Mouse (Mus musculus): Measurements from ENCODE around the gene Megf9. TPM values are rescaled to one million over a fixed set of nuclear protein-coding genes. Genes with fewer than 3 reads are reported as not detected.

Gene Megf9
- polyA plus RNA-seq, 1 experiment from 2014 or later, result 3.7 TPM

- no peaks in the 10 kb centered on the region for H3K9me3 ChIP-seq (replicated peaks)
- WGBS (ENCODE audit: insufficient replicate concordance), result 78% methylated on average over 9 of the region's 9 CpGs
- H3K27ac ChIP-seq, result no peak overlapping the region
- no peaks in the 10 kb centered on the region for H3K27me3 ChIP-seq (replicated peaks)
- no peak overlapping the region for H3K9ac ChIP-seq
- H3K4me3 ChIP-seq, result no peak overlapping the region
- no peak for ATAC-seq
- peaks cover 64% of the 10 kb centered on the region for H3K36me3 ChIP-seq
- no peaks in the 10 kb centered on the region for H3K4me1 ChIP-seq
- H3K4me2 ChIP-seq, result no peak overlapping the region
Observed at GRCm38 (mm10) chr4:70402109-70402819, 132.5 kb downstream of the Megf9 start.

DNA sequence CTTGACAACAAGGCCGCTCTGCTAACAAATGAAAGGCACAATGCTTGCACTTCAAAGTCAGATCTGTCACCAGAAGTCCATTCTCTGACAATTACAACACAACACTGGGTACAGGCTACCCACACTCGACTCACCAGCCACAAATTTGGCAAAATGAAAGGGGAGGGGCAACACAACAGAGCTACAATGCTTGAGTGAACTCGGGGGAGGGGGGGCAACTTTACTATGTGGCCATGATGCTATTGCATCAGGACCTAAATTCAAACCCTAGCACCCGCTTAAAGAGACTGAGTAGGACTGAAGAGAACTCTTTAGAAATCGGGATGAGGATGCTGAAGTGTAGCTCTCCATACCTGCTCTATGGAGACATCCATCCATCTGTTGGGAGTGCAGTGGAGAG is 135.3 kb downstream of the Megf9 start:
- Histone ChIP-seq H3K9me3 (replicated peaks) (no peaks in the 10 kb centered on the region), H3K4me1 (no peaks in the 10 kb centered on the region), H3K4me3 (no peak overlapping the region), H3K27ac (no peak overlapping the region), H3K36me3 (peaks cover 61% of the 10 kb centered on the region), H3K4me2 (no peak overlapping the region), H3K9ac (no peak overlapping the region), H3K27me3 (replicated peaks) (no peaks in the 10 kb centered on the region)
- 77% methylated on average over 5 of the region's 5 CpGs for WGBS (ENCODE audit: insufficient replicate concordance)
- no peak for ATAC-seq

GRCm38 (mm10) chr4:70399074-70399473 is 135.7 kb downstream of the Megf9 start:
- no peaks in the 10 kb centered on the region for H3K4me1 ChIP-seq
- no peak overlapping the region for H3K4me3 ChIP-seq
- H3K9me3 ChIP-seq (replicated peaks), result no peaks in the 10 kb centered on the region
- ATAC-seq, result no peak
- H3K36me3 ChIP-seq, result peaks cover 61% of the 10 kb centered on the region
- H3K27me3 ChIP-seq (replicated peaks), result no peaks in the 10 kb centered on the region
- H3K4me2 ChIP-seq, result no peak overlapping the region
- WGBS (ENCODE audit: insufficient replicate concordance), result 90% methylated on average over 2 of the region's 2 CpGs
- H3K27ac ChIP-seq, result no peak overlapping the region
- no peak overlapping the region for H3K9ac ChIP-seq

- ATAC-seq, result no peak
- Histone ChIP-seq H3K27ac (no peak overlapping the region), H3K4me3 (no peak overlapping the region), H3K27me3 (replicated peaks) (no peaks in the 10 kb centered on the region), H3K4me2 (no peak overlapping the region), H3K9ac (no peak overlapping the region), H3K4me1 (no peaks in the 10 kb centered on the region), H3K36me3 (peaks cover 56% of the 10 kb centered on the region), H3K9me3 (replicated peaks) (no peaks in the 10 kb centered on the region)
- 63% methylated on average over 4 of the region's 4 CpGs for WGBS (ENCODE audit: insufficient replicate concordance)
Observed at GRCm38 (mm10) chr4:70398088-70398487, 136.7 kb downstream of the Megf9 start.

GRCm38 (mm10) chr4:70396701-70397100 is 138.1 kb downstream of the Megf9 start:
- no peak for ATAC-seq
- Histone ChIP-seq H3K27ac (no peak overlapping the region), H3K27me3 (replicated peaks) (no peaks in the 10 kb centered on the region), H3K4me2 (no peak overlapping the region), H3K4me1 (no peaks in the 10 kb centered on the region), H3K9ac (no peak overlapping the region), H3K9me3 (replicated peaks) (no peaks in the 10 kb centered on the region), H3K4me3 (no peak overlapping the region), H3K36me3 (peaks cover 51% of the 10 kb centered on the region)
- WGBS (ENCODE audit: insufficient replicate concordance), result 82% methylated on average over 5 of the region's 5 CpGs

DNA sequence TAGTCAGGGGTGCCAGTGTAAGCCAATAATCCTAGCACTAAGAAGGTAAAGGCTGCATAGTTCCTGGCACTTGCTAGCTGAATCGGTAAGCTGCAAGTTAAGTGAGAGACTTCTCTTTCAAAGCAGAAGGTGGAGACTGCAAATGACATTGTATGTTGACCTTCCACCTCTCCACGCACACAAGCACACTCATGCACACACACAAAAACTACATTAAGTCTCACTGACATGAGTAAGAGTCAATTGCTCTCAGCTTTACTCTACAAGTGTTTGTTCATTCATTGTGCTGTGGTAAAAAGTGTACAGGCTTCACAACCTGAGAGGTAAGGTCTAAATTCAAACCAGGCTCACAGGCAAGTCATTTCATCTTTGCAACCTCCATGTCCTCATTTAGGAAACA is 140.1 kb downstream of the Megf9 start:
- no peaks in the 10 kb centered on the region for H3K9me3 ChIP-seq (replicated peaks)
- H3K4me1 ChIP-seq, result no peaks in the 10 kb centered on the region
- H3K27me3 ChIP-seq (replicated peaks), result no peaks in the 10 kb centered on the region
- no peak for ATAC-seq
- 86% methylated on average over 2 of the region's 2 CpGs for WGBS (ENCODE audit: insufficient replicate concordance)
- no peak overlapping the region for H3K9ac ChIP-seq
- no peak overlapping the region for H3K4me2 ChIP-seq
- H3K36me3 ChIP-seq, result peaks cover 43% of the 10 kb centered on the region
- H3K4me3 ChIP-seq, result no peak overlapping the region
- no peak overlapping the region for H3K27ac ChIP-seq

GRCm38 (mm10) chr4:70391760-70392372 is 142.9 kb downstream of the Megf9 start:
- Histone ChIP-seq H3K36me3 (0 out of 2 replicates have a peak, but pooled peaks cover 20% of the 10 kb centered on the region), H3K27me3 (replicated peaks) (no peaks in the 10 kb centered on the region), H3K4me2 (no peak overlapping the region), H3K4me3 (no peak overlapping the region), H3K27ac (no peak overlapping the region), H3K4me1 (no peaks in the 10 kb centered on the region), H3K9me3 (replicated peaks) (no peaks in the 10 kb centered on the region), H3K9ac (no peak overlapping the region)
- WGBS (ENCODE audit: insufficient replicate concordance), result 80% methylated on average over 11 of the region's 11 CpGs
- no peak for ATAC-seq

- ATAC-seq, result no peak
Observed at GRCm38 (mm10) chr4:70391073-70391472, 143.7 kb downstream of the Megf9 start.

DNA sequence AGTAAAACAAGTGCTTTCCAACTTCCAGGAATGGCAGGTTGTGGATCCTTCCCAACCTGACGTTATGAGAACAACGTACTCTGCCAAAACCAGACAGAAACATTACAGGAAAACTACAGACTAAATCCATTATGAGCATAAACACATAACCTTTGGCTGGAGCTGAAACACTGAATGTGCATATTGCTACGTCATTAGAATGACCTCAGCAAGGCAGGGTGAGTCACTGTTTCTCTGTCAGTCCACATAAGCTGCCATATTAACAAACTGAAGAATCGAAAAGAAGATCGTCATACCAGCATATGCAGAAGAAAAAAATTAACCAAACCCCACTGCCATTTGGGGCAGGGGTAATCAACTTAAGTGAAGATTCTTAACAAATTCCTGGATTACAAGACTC is 148.6 kb downstream of the Megf9 start:
- Histone ChIP-seq H3K27ac (no peak overlapping the region), H3K9me3 (replicated peaks) (no peaks in the 10 kb centered on the region), H3K4me3 (no peak overlapping the region), H3K27me3 (replicated peaks) (no peaks in the 10 kb centered on the region), H3K4me2 (no peak overlapping the region), H3K4me1 (peaks cover 4% of the 10 kb centered on the region; the same call in 1 of the 2 replicates), H3K9ac (no peak overlapping the region), H3K36me3 (0 out of 2 replicates have a peak, but pooled peaks cover 9% of the 10 kb centered on the region)
- ATAC-seq, result no peak
- 82% methylated on average over 5 of the region's 5 CpGs for WGBS (ENCODE audit: insufficient replicate concordance)

More at GRCm38 (mm10) chr4:70391073-70391472, 143.7 kb downstream of the Megf9 start:
- no peaks in the 10 kb centered on the region for H3K27me3 ChIP-seq (replicated peaks)
- no peaks in the 10 kb centered on the region for H3K9me3 ChIP-seq (replicated peaks)
- H3K4me1 ChIP-seq, result no peaks in the 10 kb centered on the region
- no peak overlapping the region for H3K4me2 ChIP-seq
- no peak overlapping the region for H3K9ac ChIP-seq
- WGBS (ENCODE audit: insufficient replicate concordance), result 86% methylated on average over 9 of the region's 9 CpGs
- H3K36me3 ChIP-seq, result 0 out of 2 replicates have a peak, but pooled peaks cover 20% of the 10 kb centered on the region
- no peak overlapping the region for H3K4me3 ChIP-seq
- no peak overlapping the region for H3K27ac ChIP-seq

DNA sequence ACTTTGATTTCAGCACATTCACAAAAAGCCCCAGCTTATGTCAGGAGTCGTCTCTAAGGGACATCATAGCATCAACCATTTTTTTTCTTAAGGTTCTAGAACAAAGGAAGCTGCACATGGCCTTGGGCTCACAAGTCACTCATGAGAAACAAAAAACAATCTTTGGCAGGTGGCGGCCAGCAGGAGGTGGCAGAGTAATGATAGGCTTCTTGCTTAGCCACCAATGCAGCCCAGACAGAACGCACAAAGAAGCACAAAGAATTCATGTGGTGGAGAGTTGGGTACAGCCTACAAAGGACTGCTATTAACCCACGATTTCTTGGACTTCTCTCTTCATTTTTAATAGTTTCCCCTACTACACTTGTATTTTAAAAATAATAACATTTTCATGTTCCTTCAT is 157.4 kb downstream of the Megf9 start:
- Histone ChIP-seq H3K4me2 (no peak overlapping the region), H3K9ac (no peak overlapping the region), H3K4me3 (no peak overlapping the region), H3K27ac (no peak overlapping the region), H3K9me3 (replicated peaks) (no peaks in the 10 kb centered on the region), H3K36me3 (peaks cover 34% of the 10 kb centered on the region), H3K27me3 (replicated peaks) (no peaks in the 10 kb centered on the region), H3K4me1 (peaks cover 6% of the 10 kb centered on the region; the same call in 1 of the 2 replicates)
- no peak for ATAC-seq
- WGBS (ENCODE audit: insufficient replicate concordance), result 77% methylated on average over 4 of the region's 4 CpGs
